In genomic region chr7:4509863-4510608, GRCm38 (mm10) we compare ENCODE assay signal across 8 mouse cellular contexts. TPM values are rescaled to one million over a fixed set of nuclear protein-coding genes. Genes with fewer than 3 reads are reported as not detected.
DNase-seq lines count a peak whose midpoint lies in the region; ATAC-seq and TF ChIP-seq lines count a peak whose summit lies in the region.

No protein-coding gene starts in this region.

- in situ Hi-C loops in CH12.LX (cut with MboI; ENCODE audit: low pct_ligation_motif_present, low pct_unique_long_range_greater_than_20kb, low sequenced_read_pairs) = loop anchor here (10.0 kb wide), 1 partner anchor 385 kb away; no protein-coding TSS in a partner anchor

- no peaks in the 10 kb centered on the region for H3K79me2 ChIP-seq in CH12.LX (replicated peaks; ENCODE audit: control insufficient read depth, extremely low read depth, insufficient read depth, poor library complexity, severe bottlenecking)

- H3K9ac ChIP-seq in CH12.LX (ENCODE audit: insufficient read depth, low read depth) = no peak overlapping the region
- H3K9ac ChIP-seq in embryonic facial prominence, embryonic 15.5 days = no peak overlapping the region
- H3K9ac ChIP-seq in heart, embryonic 15.5 days = no peak overlapping the region; the same call in 1 of the 2 replicates

- ATAC-seq in embryonic facial prominence, embryonic 15.5 days (ENCODE audit: insufficient number of reproducible peaks, low FRiP score, low TSS enrichment, low read depth) = peak; percentile 69
- peak; percentile 84 for ATAC-seq in heart, embryonic 15.5 days (replicated peaks; ENCODE audit: insufficient number of reproducible peaks, insufficient read depth, low FRiP score, low read depth)

- dilution Hi-C loops in CH12.LX (cut with MboI; ENCODE audit: extremely low pct_ligation_motif_present, extremely low pct_unique_long_range_greater_than_20kb, low sequenced_read_pairs) = no loop called here

- H3K4me3 ChIP-seq in CH12.LX (replicated peaks in 1 of 3; ENCODE audit: low read depth in 2 of 3, low read length in 2 of 3, poor library complexity in 1 of 3) = no peak overlapping the region
- H3K4me3 ChIP-seq in embryonic facial prominence, embryonic 15.5 days (replicated peaks) = peak overlapping the region; percentile 18
- H3K4me3 ChIP-seq in heart, embryonic 15.5 days = peak overlapping the region; percentile 27

- TF ChIP-seq CTCF in CH12.LX (conservative IDR thresholded peaks at IDR 0.05 in 1 of 2, IDR thresholded peaks at IDR 0.05 in 1 of 2; ENCODE audit: low read depth in 2 of 2, low read length in 2 of 2) = peak; percentile 28 to 65; a peak in 3 of 4 replicates

- DNase-seq in CH12.LX (ENCODE audit: extremely low read depth) = peak; percentile 58
- DNase-seq in adrenal gland, adult 8-10 months = peak; percentile 44
- DNase-seq in kidney, postnatal 10 days = peak; percentile 86
- peak; percentile 95 for DNase-seq in lung, postnatal 10 days
- peak; percentile 93 for DNase-seq in retina, embryonic 14.5 days (ENCODE audit: low spot score)
- DNase-seq in urinary bladder, postnatal 36 days (ENCODE audit: low spot score in 2 of 2) = peak; percentile 46 to 67

- TF ChIP-seq POLR2A in CH12.LX (IDR thresholded peaks at IDR 0.05; ENCODE audit: low read depth, low read length) = no peak

- no peaks in the 10 kb centered on the region for H3K36me3 ChIP-seq in CH12.LX (replicated peaks in 1 of 2; ENCODE audit: control insufficient read depth in 1 of 2, insufficient read depth in 1 of 2, low read length in 1 of 2)
- H3K36me3 ChIP-seq in embryonic facial prominence, embryonic 15.5 days = no peaks in the 10 kb centered on the region
- H3K36me3 ChIP-seq in heart, embryonic 15.5 days = no peaks in the 10 kb centered on the region

- peaks cover 12 to 17% of the 10 kb centered on the region in 2 experiments; a peak in 3 of 4 replicates for H3K4me1 ChIP-seq in CH12.LX (ENCODE audit: control insufficient read depth in 1 of 2, insufficient read depth in 2 of 2)
- H3K4me1 ChIP-seq in embryonic facial prominence, embryonic 15.5 days = peaks cover 18% of the 10 kb centered on the region
- peaks cover 65% of the 10 kb centered on the region for H3K4me1 ChIP-seq in heart, embryonic 15.5 days (replicated peaks)

- no peak overlapping the region for H3K4me2 ChIP-seq in CH12.LX (ENCODE audit: insufficient read depth, low read depth, poor library complexity, severe bottlenecking)
- peak overlapping the region; percentile 29; the same call in 1 of the 2 replicates for H3K4me2 ChIP-seq in embryonic facial prominence, embryonic 15.5 days (replicated peaks)
- peak overlapping the region; percentile 56 for H3K4me2 ChIP-seq in heart, embryonic 15.5 days

- no peaks in the 10 kb centered on the region for H3K27me3 ChIP-seq in CH12.LX (replicated peaks)
- no peaks in the 10 kb centered on the region for H3K27me3 ChIP-seq in embryonic facial prominence, embryonic 15.5 days
- no peaks in the 10 kb centered on the region for H3K27me3 ChIP-seq in heart, embryonic 15.5 days

- TF ChIP-seq RAD21 in CH12.LX (IDR thresholded peaks at IDR 0.05; ENCODE audit: low read depth, low read length) = no peak; the same call in none of the 2 replicates

- no peak for TF ChIP-seq EP300 in CH12.LX (IDR thresholded peaks at IDR 0.05; ENCODE audit: low read length)

- 9% methylated on average over 24 of the region's 24 CpGs for WGBS in embryonic facial prominence, embryonic 15.5 days
- WGBS in heart, embryonic 15.5 days = 7% methylated on average over 24 of the region's 24 CpGs

- H3K27ac ChIP-seq in CH12.LX (ENCODE audit: insufficient read depth, low read depth) = no peak overlapping the region
- H3K27ac ChIP-seq in embryonic facial prominence, embryonic 15.5 days (replicated peaks) = peak overlapping the region; percentile 31; the same call in 1 of the 2 replicates
- peak overlapping the region; percentile 88 for H3K27ac ChIP-seq in heart, embryonic 15.5 days

- H3K9me3 ChIP-seq in CH12.LX (replicated peaks; ENCODE audit: low read length) = no peaks in the 10 kb centered on the region
- H3K9me3 ChIP-seq in embryonic facial prominence, embryonic 15.5 days (replicated peaks) = no peaks in the 10 kb centered on the region
- no peaks in the 10 kb centered on the region for H3K9me3 ChIP-seq in heart, embryonic 15.5 days (replicated peaks)

TF ChIP-seq in CH12.LX, 34 proteins besides CTCF, POLR2A, EP300 and RAD21:
- TF ChIP-seq NELFE (IDR thresholded peaks at IDR 0.05; ENCODE audit: low read depth, low read length) (no peak), MXI1 (IDR thresholded peaks at IDR 0.05; ENCODE audit: low read depth, low read length) (no peak), TCF12 (IDR thresholded peaks at IDR 0.05; ENCODE audit: low read depth, low read length) (no peak; the same call in 1 of the 2 replicates), SMC3 (IDR thresholded peaks at IDR 0.05; ENCODE audit: low read depth, low read length) (peak; percentile 21; the same call in 1 of the 2 replicates)

RNA-seq across cellular contexts. Expression of gene Tnnt1, which starts 6.1 kb away (rescaled TPM):
- total RNA-seq in CH12.LX (2012; rRNA removed) (0.25 and 0.30 TPM in 2 replicates), CH12.LX (2014; rRNA removed) (0.53 TPM in 1 of 2 replicates, not detected in the other)
- polyA plus RNA-seq in CH12.LX (2012; ENCODE audit: insufficient read length, low read depth) = 0.36 and 0.76 TPM in 2 replicates
- total RNA-seq in adrenal gland, adult 8-10 months (2022) = 1 to 10 TPM in 2 of 4 experiments, under 1 TPM in 2; 0.46 to 1.5 (median 1.1) TPM
- polyA plus RNA-seq in embryonic facial prominence, embryonic 15.5 days (2015; fragmentation: Nextera tagmentation; extraction: Ambion mirVana) = 290 and 382 TPM in 2 replicates
- polyA plus RNA-seq in heart, embryonic 15.5 days (2015; fragmentation: Nextera tagmentation; extraction: Ambion mirVana) = 255 and 278 TPM in 2 replicates

RNA-seq across cellular contexts. Expression of gene Ppp1r12c, which starts 8.6 kb away (rescaled TPM):
- total RNA-seq in CH12.LX (2012; rRNA removed) = 55.8 and 60.5 TPM in 2 replicates
- 71.0 and 78.1 TPM in 2 replicates for total RNA-seq in CH12.LX (2014; rRNA removed)
- polyA plus RNA-seq in CH12.LX (2012; ENCODE audit: insufficient read length, low read depth) = 103 and 112 TPM in 2 replicates
- total RNA-seq in adrenal gland, adult 8-10 months (2022) = 100 to 1,000 TPM in 3 of 4 experiments, 10 to 100 TPM in 1; 76.7 to 152 (median 113) TPM
- 52.5 and 57.2 TPM in 2 replicates for polyA plus RNA-seq in embryonic facial prominence, embryonic 15.5 days (2015; fragmentation: Nextera tagmentation; extraction: Ambion mirVana)
- polyA plus RNA-seq in heart, embryonic 15.5 days (2015; fragmentation: Nextera tagmentation; extraction: Ambion mirVana) = 32.5 and 43.7 TPM in 2 replicates

RNA-seq across cellular contexts. Expression of gene Tnni3, which starts 14.0 kb away (rescaled TPM):
- total RNA-seq in CH12.LX (2012; rRNA removed) = 0.51 and 0.59 TPM in 2 replicates
- 0.64 TPM in 1 of 2 replicates, not detected in the other for total RNA-seq in CH12.LX (2014; rRNA removed)
- 1.6 and 2.0 TPM in 2 replicates for polyA plus RNA-seq in CH12.LX (2012; ENCODE audit: insufficient read length, low read depth)
- total RNA-seq in adrenal gland, adult 8-10 months (2022) = 1 to 10 TPM; 1.3 to 3.1 (median 2.5) TPM
- 5.1 and 5.9 TPM in 2 replicates for polyA plus RNA-seq in embryonic facial prominence, embryonic 15.5 days (2015; fragmentation: Nextera tagmentation; extraction: Ambion mirVana)
- 2,753 and 3,427 TPM in 2 replicates for polyA plus RNA-seq in heart, embryonic 15.5 days (2015; fragmentation: Nextera tagmentation; extraction: Ambion mirVana)

RNA-seq across cellular contexts. Expression of gene Dnaaf3, which starts 22.2 kb away (rescaled TPM):
- total RNA-seq in CH12.LX (2012; rRNA removed) (0.46 and 0.59 TPM in 2 replicates), CH12.LX (2014; rRNA removed) (0.16 TPM in 1 of 2 replicates, not detected in the other)
- polyA plus RNA-seq in CH12.LX (2012; ENCODE audit: insufficient read length, low read depth) = 0.83 and 1.1 TPM in 2 replicates
- total RNA-seq in adrenal gland, adult 8-10 months (2022) = 1 to 10 TPM in 2 of 4 experiments, under 1 TPM in 2; 0.64 to 1.2 (median 1.0) TPM
- polyA plus RNA-seq in embryonic facial prominence, embryonic 15.5 days (2015; fragmentation: Nextera tagmentation; extraction: Ambion mirVana) = 4.4 and 7.8 TPM in 2 replicates
- polyA plus RNA-seq in heart, embryonic 15.5 days (2015; fragmentation: Nextera tagmentation; extraction: Ambion mirVana) = 0.96 and 1.2 TPM in 2 replicates

RNA-seq across cellular contexts. Expression of gene Syt5, which starts 37.3 kb away (rescaled TPM):
- total RNA-seq in CH12.LX (2012; rRNA removed) (0.34 and 0.68 TPM in 2 replicates), CH12.LX (2014; rRNA removed) (0.20 and 0.30 TPM in 2 replicates)
- polyA plus RNA-seq in CH12.LX (2012; ENCODE audit: insufficient read length, low read depth) = 0.30 and 0.46 TPM in 2 replicates
- total RNA-seq in adrenal gland, adult 8-10 months (2022) = 10 to 100 TPM in 1 of 4 experiments, 1 to 10 TPM in 3; 5.7 to 10.0 (median 8.6) TPM
- 9.1 and 10.7 TPM in 2 replicates for polyA plus RNA-seq in embryonic facial prominence, embryonic 15.5 days (2015; fragmentation: Nextera tagmentation; extraction: Ambion mirVana)
- 1.3 and 2.0 TPM in 2 replicates for polyA plus RNA-seq in heart, embryonic 15.5 days (2015; fragmentation: Nextera tagmentation; extraction: Ambion mirVana)

Comparison
In these comparisons a context has a peak if more than half of its experiments do, and no peak if none do; other contexts are left out.
1. DNase-seq: peak in every context shown above with its lines; median percentile 95 in lung, postnatal 10 days; 93 in retina, embryonic 14.5 days; 86 in kidney, postnatal 10 days; 58 in CH12.LX; 56 in urinary bladder, postnatal 36 days; 44 in adrenal gland, adult 8-10 months.
2. H3K4me3 ChIP-seq: peak in embryonic facial prominence, embryonic 15.5 days (single experiment) and heart, embryonic 15.5 days (single experiment); none in CH12.LX (0 of 3).
3. RNA of gene Tnnt1, which starts 6.1 kb away (polyA plus RNA-seq): 290 to 382 TPM in embryonic facial prominence, embryonic 15.5 days and 255 to 278 TPM in heart, embryonic 15.5 days; 0.36 to 0.76 TPM in CH12.LX; every median in the first group is over 100 times any median in the second.
4. RNA of gene Tnni3, which starts 14.0 kb away (polyA plus RNA-seq): 2,753 to 3,427 TPM in heart, embryonic 15.5 days; 5.1 to 5.9 TPM in embryonic facial prominence, embryonic 15.5 days and 1.6 to 2.0 TPM in CH12.LX; every median in the first group is over 100 times any median in the second.